Mouse (Mus musculus): ENCODE measurements at regions not wholly inside any gene's neighbourhood (a gene's known extent, or its start where the extent isn't known, plus 50 kb on each side); places are given as distances from the start of the nearest gene placed in this dataset.
A peak's percentile ranks its signal among the peaks of the same experiment; 100 is the strongest.

- no peak overlapping the region for H3K4me3 ChIP-seq (replicated peaks; ENCODE audit: low read length)
- H3K9ac ChIP-seq (ENCODE audit: low read length), result no peak overlapping the region
- ATAC-seq (ENCODE audit: insufficient read depth, low FRiP score), result no peak; the same call in 1 of the 2 replicates
- 50% methylated on average over 3 of the region's 3 CpGs for WGBS
- H3K4me1 ChIP-seq (ENCODE audit: control insufficient read depth, insufficient read depth, low read length), result no peaks in the 10 kb centered on the region
- H3K27me3 ChIP-seq (ENCODE audit: control insufficient read depth, insufficient read depth, low read length), result no peaks in the 10 kb centered on the region
- no peaks in the 10 kb centered on the region for H3K9me3 ChIP-seq (replicated peaks; ENCODE audit: control insufficient read depth, low read length)
- H3K4me2 ChIP-seq (ENCODE audit: low read depth, low read length), result no peak overlapping the region
- H3K36me3 ChIP-seq (ENCODE audit: control insufficient read depth, insufficient read depth, low read length), result no peaks in the 10 kb centered on the region
- H3K27ac ChIP-seq (ENCODE audit: low read length), result no peak overlapping the region
Observed at GRCm38 (mm10) chr1:115127337-115127736, 557.2 kb upstream of the Cntnap5a start.

- H3K27me3 ChIP-seq (ENCODE audit: control insufficient read depth, insufficient read depth, low read length), result no peaks in the 10 kb centered on the region
- H3K36me3 ChIP-seq (ENCODE audit: control insufficient read depth, insufficient read depth, low read length), result no peaks in the 10 kb centered on the region
- 40% methylated on average over 1 of the region's 1 CpGs for WGBS
- no peak overlapping the region for H3K9ac ChIP-seq (ENCODE audit: low read length)
- no peak overlapping the region for H3K27ac ChIP-seq (ENCODE audit: low read length)
- no peaks in the 10 kb centered on the region for H3K4me1 ChIP-seq (ENCODE audit: control insufficient read depth, insufficient read depth, low read length)
- H3K9me3 ChIP-seq (replicated peaks; ENCODE audit: control insufficient read depth, low read length), result no peaks in the 10 kb centered on the region
- H3K4me3 ChIP-seq (replicated peaks; ENCODE audit: low read length), result no peak overlapping the region
- no peak overlapping the region for H3K4me2 ChIP-seq (ENCODE audit: low read depth, low read length)
- ATAC-seq (ENCODE audit: insufficient read depth, low FRiP score), result peak; percentile 66; the same call in 1 of the 2 replicates
Observed at GRCm38 (mm10) chr1:115134298-115134697, 550.3 kb upstream of the Cntnap5a start.

- no peak overlapping the region for H3K4me3 ChIP-seq (replicated peaks; ENCODE audit: low read length)
- H3K9me3 ChIP-seq (replicated peaks; ENCODE audit: control insufficient read depth, low read length), result no peaks in the 10 kb centered on the region
- no peaks in the 10 kb centered on the region for H3K36me3 ChIP-seq (ENCODE audit: control insufficient read depth, insufficient read depth, low read length)
- ATAC-seq (ENCODE audit: insufficient read depth, low FRiP score), result no peak
- H3K4me1 ChIP-seq (ENCODE audit: control insufficient read depth, insufficient read depth, low read length), result no peaks in the 10 kb centered on the region
- no peak overlapping the region for H3K9ac ChIP-seq (ENCODE audit: low read length)
- H3K27ac ChIP-seq (ENCODE audit: low read length), result no peak overlapping the region
- no peaks in the 10 kb centered on the region for H3K27me3 ChIP-seq (ENCODE audit: control insufficient read depth, insufficient read depth, low read length)
- H3K4me2 ChIP-seq (ENCODE audit: low read depth, low read length), result no peak overlapping the region
Observed at GRCm38 (mm10) chr1:115144568-115144967, 540.0 kb upstream of the Cntnap5a start.
